Mouse (Mus musculus): ENCODE measurements around the gene Cyp4v3. TPM values are rescaled to one million over a fixed set of nuclear protein-coding genes. Genes with fewer than 3 reads are reported as not detected.
A peak's percentile ranks its signal among the peaks of the same experiment; 100 is the strongest.

The Cyp4v3 gene
- polyA plus RNA-seq, 1 experiment from 2014 or later, result 1.4 TPM

GRCm38 (mm10) chr8:45359091-45359605, 26.1 kb upstream of the Cyp4v3 start:
- H3K27ac ChIP-seq (ENCODE audit: low read length), result peak overlapping the region; percentile 62
- H3K4me2 ChIP-seq (ENCODE audit: low read length), result peak overlapping the region; percentile 84; the same call in 1 of the 2 replicates
- H3K9ac ChIP-seq (ENCODE audit: low read depth, low read length), result peak overlapping the region; percentile 94
- no peaks in the 10 kb centered on the region for H3K27me3 ChIP-seq (ENCODE audit: control insufficient read depth, insufficient read depth, low read depth, low read length)
- no peaks in the 10 kb centered on the region for H3K9me3 ChIP-seq (replicated peaks; ENCODE audit: control insufficient read depth, low read length, poor library complexity, severe bottlenecking)
- WGBS, result 80% methylated on average over 6 of the region's 6 CpGs
- peak; percentile 33; the same call in 1 of the 2 replicates for ATAC-seq
- peak overlapping the region; percentile 68 for H3K4me3 ChIP-seq (ENCODE audit: low read depth, low read length)
- peaks cover 10% of the 10 kb centered on the region for H3K4me1 ChIP-seq (ENCODE audit: control insufficient read depth, insufficient read depth, low read length)
- H3K36me3 ChIP-seq (ENCODE audit: control insufficient read depth, insufficient read depth, low read length), result no peaks in the 10 kb centered on the region

- Histone ChIP-seq H3K4me3 (ENCODE audit: low read depth, low read length) (peak overlapping the region; percentile 68), H3K4me1 (ENCODE audit: control insufficient read depth, insufficient read depth, low read length) (peaks cover 10% of the 10 kb centered on the region), H3K27me3 (ENCODE audit: control insufficient read depth, insufficient read depth, low read depth, low read length) (no peaks in the 10 kb centered on the region), H3K27ac (ENCODE audit: low read length) (peak overlapping the region; percentile 62), H3K4me2 (ENCODE audit: low read length) (peak overlapping the region; percentile 84), H3K9me3 (replicated peaks; ENCODE audit: control insufficient read depth, low read length, poor library complexity, severe bottlenecking) (no peaks in the 10 kb centered on the region), H3K36me3 (ENCODE audit: control insufficient read depth, insufficient read depth, low read length) (no peaks in the 10 kb centered on the region), H3K9ac (ENCODE audit: low read depth, low read length) (peak overlapping the region; percentile 94)
- WGBS, result 3% methylated on average over 49 of the region's 49 CpGs
- peak; percentile 90 for ATAC-seq
These were observed 25.3 kb upstream of the Cyp4v3 start for GRCm38 (mm10) chr8:45358132-45358918.

- H3K4me2 ChIP-seq (ENCODE audit: low read length), result no peak overlapping the region
- H3K4me1 ChIP-seq (ENCODE audit: control insufficient read depth, insufficient read depth, low read length), result peaks cover 10% of the 10 kb centered on the region
- 74% methylated on average over 6 of the region's 6 CpGs for WGBS
- no peak for ATAC-seq
- no peak overlapping the region for H3K27ac ChIP-seq (ENCODE audit: low read length)
- H3K9ac ChIP-seq (ENCODE audit: low read depth, low read length), result no peak overlapping the region
- H3K4me3 ChIP-seq (ENCODE audit: low read depth, low read length), result no peak overlapping the region
- H3K9me3 ChIP-seq (replicated peaks; ENCODE audit: control insufficient read depth, low read length, poor library complexity, severe bottlenecking), result no peaks in the 10 kb centered on the region
- H3K27me3 ChIP-seq (ENCODE audit: control insufficient read depth, insufficient read depth, low read depth, low read length), result no peaks in the 10 kb centered on the region
- H3K36me3 ChIP-seq (ENCODE audit: control insufficient read depth, insufficient read depth, low read length), result no peaks in the 10 kb centered on the region; the same call in 1 of the 2 replicates
These were observed 22.8 kb upstream of the Cyp4v3 start for GRCm38 (mm10) chr8:45355809-45356208.

- ATAC-seq, result 0 out of 2 replicates have a peak, but pooled peaks have one; percentile 42
- H3K9ac ChIP-seq (ENCODE audit: low read depth, low read length), result no peak overlapping the region
- H3K4me3 ChIP-seq (ENCODE audit: low read depth, low read length), result no peak overlapping the region
- H3K27ac ChIP-seq (ENCODE audit: low read length), result no peak overlapping the region
- H3K4me2 ChIP-seq (ENCODE audit: low read length), result no peak overlapping the region
- peaks cover 2% of the 10 kb centered on the region; the same call in 1 of the 2 replicates for H3K36me3 ChIP-seq (ENCODE audit: control insufficient read depth, insufficient read depth, low read length)
- H3K4me1 ChIP-seq (ENCODE audit: control insufficient read depth, insufficient read depth, low read length), result no peaks in the 10 kb centered on the region
- WGBS, result 20% methylated on average over 6 of the region's 6 CpGs
- H3K27me3 ChIP-seq (ENCODE audit: control insufficient read depth, insufficient read depth, low read depth, low read length), result no peaks in the 10 kb centered on the region
- no peaks in the 10 kb centered on the region for H3K9me3 ChIP-seq (replicated peaks; ENCODE audit: control insufficient read depth, low read length, poor library complexity, severe bottlenecking)
These were observed 12.0 kb upstream of the Cyp4v3 start for GRCm38 (mm10) chr8:45345031-45345430.

GRCm38 (mm10) chr8:45344298-45344697, 11.3 kb upstream of the Cyp4v3 start:
- H3K27me3 ChIP-seq (ENCODE audit: control insufficient read depth, insufficient read depth, low read depth, low read length), result no peaks in the 10 kb centered on the region
- no peak overlapping the region for H3K4me3 ChIP-seq (ENCODE audit: low read depth, low read length)
- H3K27ac ChIP-seq (ENCODE audit: low read length), result no peak overlapping the region
- H3K4me1 ChIP-seq (ENCODE audit: control insufficient read depth, insufficient read depth, low read length), result no peaks in the 10 kb centered on the region
- H3K4me2 ChIP-seq (ENCODE audit: low read length), result no peak overlapping the region
- WGBS, result 95% methylated on average over 8 of the region's 8 CpGs
- H3K9ac ChIP-seq (ENCODE audit: low read depth, low read length), result no peak overlapping the region
- H3K9me3 ChIP-seq (replicated peaks; ENCODE audit: control insufficient read depth, low read length, poor library complexity, severe bottlenecking), result no peaks in the 10 kb centered on the region
- ATAC-seq, result no peak
- no peaks in the 10 kb centered on the region for H3K36me3 ChIP-seq (ENCODE audit: control insufficient read depth, insufficient read depth, low read length)

- 88% methylated on average over 12 of the region's 12 CpGs for WGBS
- no peak for ATAC-seq
- no peak overlapping the region for H3K9ac ChIP-seq (ENCODE audit: low read depth, low read length)
These were observed 8.9 kb upstream of the Cyp4v3 start for GRCm38 (mm10) chr8:45341630-45342628.

GRCm38 (mm10) chr8:45333493-45333892, 477 bp upstream of the Cyp4v3 start:
- 4% methylated on average over 8 of the region's 8 CpGs for WGBS

More at GRCm38 (mm10) chr8:45341630-45342628, 8.9 kb upstream of the Cyp4v3 start:
- Histone ChIP-seq H3K9me3 (replicated peaks; ENCODE audit: control insufficient read depth, low read length, poor library complexity, severe bottlenecking) (no peaks in the 10 kb centered on the region), H3K4me3 (ENCODE audit: low read depth, low read length) (no peak overlapping the region), H3K4me1 (ENCODE audit: control insufficient read depth, insufficient read depth, low read length) (no peaks in the 10 kb centered on the region), H3K27me3 (ENCODE audit: control insufficient read depth, insufficient read depth, low read depth, low read length) (no peaks in the 10 kb centered on the region), H3K27ac (ENCODE audit: low read length) (no peak overlapping the region), H3K4me2 (ENCODE audit: low read length) (no peak overlapping the region), H3K36me3 (ENCODE audit: control insufficient read depth, insufficient read depth, low read length) (0 out of 2 replicates have a peak, but pooled peaks cover 2% of the 10 kb centered on the region)

GRCm38 (mm10) chr8:45330856-45331255, 2.2 kb downstream of the Cyp4v3 start:
- no peak overlapping the region for H3K4me3 ChIP-seq (ENCODE audit: low read depth, low read length)
- no peak overlapping the region for H3K4me2 ChIP-seq (ENCODE audit: low read length)
- H3K9me3 ChIP-seq (replicated peaks; ENCODE audit: control insufficient read depth, low read length, poor library complexity, severe bottlenecking), result no peaks in the 10 kb centered on the region
- WGBS, result 61% methylated on average over 3 of the region's 3 CpGs
- H3K4me1 ChIP-seq (ENCODE audit: control insufficient read depth, insufficient read depth, low read length), result peaks cover 5% of the 10 kb centered on the region; the same call in 1 of the 2 replicates
- H3K9ac ChIP-seq (ENCODE audit: low read depth, low read length), result no peak overlapping the region
- no peak overlapping the region for H3K27ac ChIP-seq (ENCODE audit: low read length)
- peaks cover 7% of the 10 kb centered on the region for H3K27me3 ChIP-seq (ENCODE audit: control insufficient read depth, insufficient read depth, low read depth, low read length)
- ATAC-seq, result no peak
- H3K36me3 ChIP-seq (ENCODE audit: control insufficient read depth, insufficient read depth, low read length), result no peaks in the 10 kb centered on the region

More at GRCm38 (mm10) chr8:45333493-45333892, 477 bp upstream of the Cyp4v3 start:
- peaks cover 5% of the 10 kb centered on the region; the same call in 1 of the 2 replicates for H3K4me1 ChIP-seq (ENCODE audit: control insufficient read depth, insufficient read depth, low read length)
- peak overlapping the region; percentile 57; the same call in 1 of the 2 replicates for H3K9ac ChIP-seq (ENCODE audit: low read depth, low read length)
- peaks cover 7% of the 10 kb centered on the region for H3K27me3 ChIP-seq (ENCODE audit: control insufficient read depth, insufficient read depth, low read depth, low read length)
- peak overlapping the region; percentile 86 for H3K4me2 ChIP-seq (ENCODE audit: low read length)
- no peak overlapping the region for H3K27ac ChIP-seq (ENCODE audit: low read length)
- H3K4me3 ChIP-seq (ENCODE audit: low read depth, low read length), result peak overlapping the region; percentile 68
- H3K9me3 ChIP-seq (replicated peaks; ENCODE audit: control insufficient read depth, low read length, poor library complexity, severe bottlenecking), result no peaks in the 10 kb centered on the region
- 0 out of 2 replicates have a peak, but pooled peaks have one; percentile 43 for ATAC-seq
- 0 out of 2 replicates have a peak, but pooled peaks cover 2% of the 10 kb centered on the region for H3K36me3 ChIP-seq (ENCODE audit: control insufficient read depth, insufficient read depth, low read length)

All from midbrain, embryonic 16.5 days (tissue).